Mouse (Mus musculus) intestine, embryonic 14.5 days (tissue): ENCODE data around the gene Gpr37l1. TPM values are rescaled to one million over a fixed set of nuclear protein-coding genes. Genes with fewer than 3 reads are reported as not detected.
A peak's percentile ranks its signal among the peaks of the same experiment; 100 is the strongest.
"Not testable (repeated sequence)": the region's sequence is repeated elsewhere in the genome, so short reads cannot be mapped to it uniquely, and the experiment has no call there.

Experiments
- ATAC-seq: fragments of 200-750 bp; cut with Nextera tagmentation; replicated peaks from 2 replicates; pipeline ENCODE4 v1.8.0; 2017; ENCODE audit warnings: low read depth, moderate number of reproducible peaks, moderate TSS enrichment, moderate library complexity; ENCODE audit not compliant: low FRiP score, low TSS enrichment
- DNase-seq: peaks from one replicate; pipeline ENCODE4 v3.0.0-alpha.2; 2018; ENCODE audit warnings: low spot score
- H3K27ac ChIP-seq: fragments of 300-500 bp; sonication (generic); 2 replicates; pipeline ENCODE4 v1.5.1; 2014; ENCODE audit warnings: low read depth, mild to moderate bottlenecking, control low read depth
- H3K27me3 ChIP-seq: fragments of 300-500 bp; sonication (generic); replicated peaks from 2 replicates; pipeline ENCODE4 v1.6.1; 2014; ENCODE audit warnings: low read length, control low read depth; ENCODE audit not compliant: control insufficient read depth, insufficient read depth
- H3K36me3 ChIP-seq: fragments of 300-500 bp; sonication (generic); 2 replicates; pipeline ENCODE4 v1.6.1; 2014; ENCODE audit warnings: low read length, control low read depth; ENCODE audit not compliant: control insufficient read depth, insufficient read depth
- H3K4me1 ChIP-seq: fragments of 300-500 bp; sonication (generic); replicated peaks from 2 replicates; pipeline ENCODE4 v1.6.1; 2014; ENCODE audit warnings: low read length, control low read depth, mixed read lengths; ENCODE audit not compliant: control insufficient read depth, insufficient read depth
- H3K4me2 ChIP-seq: fragments of 300-500 bp; sonication (generic); 2 replicates; pipeline ENCODE4 v1.6.1; 2014; ENCODE audit warnings: low read length
- H3K4me3 ChIP-seq: fragments of 300-500 bp; sonication (generic); 2 replicates; pipeline ENCODE4 v1.5.1; 2014; ENCODE audit warnings: low read depth, low read length, control low read depth, mixed read lengths
- H3K9ac ChIP-seq: fragments of 300-500 bp; sonication (generic); 2 replicates; pipeline ENCODE4 v1.6.1; 2014; ENCODE audit warnings: mild to moderate bottlenecking, low read length
- H3K9me3 ChIP-seq: fragments of 300-500 bp; sonication (generic); 2 replicates; pipeline ENCODE4 v1.6.1; 2016; ENCODE audit warnings: low read length, control low read depth; ENCODE audit not compliant: control insufficient read depth
- WGBS: fragments of 180-500 bp; shearing (Covaris S2); extraction: QIAGEN DNeasy Blood & Tissue Kit; methylation state at CpG from one replicate; pipeline ENCODE4 v1.1.7; 2014; 5-methylcytosine and 5-hydroxymethylcytosine counted together
- polyA plus RNA-seq: library from polyadenylated mRNA; unstranded; fragments of >200 nt; fragmentation: Nextera tagmentation; extraction: Ambion mirVana; gene quantifications from 2 replicates; pipeline ENCODE4 v1.2.1, GENCODE M21; 2014

The Gpr37l1 gene
- polyA plus RNA-seq, 1 experiment from 2014 or later = 0.35 TPM

DNA sequence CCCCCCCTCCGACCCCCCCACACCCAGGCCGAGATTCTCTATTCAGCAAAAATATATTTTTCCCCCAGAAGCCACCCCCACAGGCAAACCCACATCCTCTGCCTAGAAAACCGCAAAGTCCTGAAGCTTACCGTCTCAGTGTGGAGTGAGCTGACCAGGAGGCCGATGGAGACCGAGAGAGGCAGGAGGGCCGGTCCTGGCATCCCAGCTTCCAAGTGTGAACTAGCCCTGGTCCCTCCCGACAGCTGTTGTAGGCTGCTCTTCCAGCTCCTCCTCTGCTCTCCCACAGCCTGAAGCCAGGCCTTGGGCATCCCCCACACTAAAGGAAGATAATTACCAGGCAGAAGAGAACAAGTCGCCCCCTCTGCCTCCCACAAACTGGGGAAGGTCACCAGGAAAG is 38.5 kb downstream of the Gpr37l1 start:
- no peak overlapping the region for H3K9ac ChIP-seq
- peaks cover 18% of the 10 kb centered on the region for H3K4me1 ChIP-seq
- no peak overlapping the region for H3K27ac ChIP-seq
- H3K27me3 ChIP-seq = no peaks in the 10 kb centered on the region
- no peaks in the 10 kb centered on the region for H3K36me3 ChIP-seq
- WGBS = 30% methylated on average over 9 of the region's 9 CpGs
- DNase-seq = no peak
- ATAC-seq = no peak
- H3K9me3 ChIP-seq = no peaks in the 10 kb centered on the region
- no peak overlapping the region for H3K4me3 ChIP-seq
- no peak overlapping the region for H3K4me2 ChIP-seq

DNA sequence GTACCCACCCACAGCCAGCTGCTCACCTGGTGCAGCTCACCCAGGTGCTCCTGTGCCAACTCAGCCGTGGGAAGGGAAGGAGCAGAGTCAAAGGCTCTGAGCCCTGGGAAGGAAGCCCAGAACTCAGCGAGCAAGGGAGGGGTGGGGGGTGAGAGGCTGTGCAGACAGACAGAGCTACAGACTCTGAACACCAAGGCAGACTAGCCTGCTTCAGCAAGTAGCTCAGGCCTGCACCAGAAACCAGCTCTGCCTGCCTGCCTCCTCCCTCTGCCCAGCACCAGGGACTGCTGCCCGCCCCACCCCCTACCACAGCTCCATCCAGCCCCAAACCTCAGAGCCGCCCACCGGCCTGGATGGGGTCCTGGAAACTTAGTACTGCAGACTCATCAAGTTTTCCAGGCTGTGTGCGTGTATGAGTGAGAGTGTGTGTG is 39.5 kb downstream of the Gpr37l1 start:
- WGBS = 39% methylated on average over 5 of the region's 6 CpGs
- H3K27me3 ChIP-seq = no peaks in the 10 kb centered on the region
- H3K4me1 ChIP-seq = peaks cover 18% of the 10 kb centered on the region
- H3K4me2 ChIP-seq = no peak overlapping the region
- no peak overlapping the region for H3K9ac ChIP-seq
- H3K36me3 ChIP-seq = no peaks in the 10 kb centered on the region
- H3K9me3 ChIP-seq = no peaks in the 10 kb centered on the region
- no peak overlapping the region for H3K27ac ChIP-seq
- H3K4me3 ChIP-seq = no peak overlapping the region
- DNase-seq (no peak), ATAC-seq (0 out of 2 replicates have a peak, but pooled peaks have one; percentile 44)

DNA sequence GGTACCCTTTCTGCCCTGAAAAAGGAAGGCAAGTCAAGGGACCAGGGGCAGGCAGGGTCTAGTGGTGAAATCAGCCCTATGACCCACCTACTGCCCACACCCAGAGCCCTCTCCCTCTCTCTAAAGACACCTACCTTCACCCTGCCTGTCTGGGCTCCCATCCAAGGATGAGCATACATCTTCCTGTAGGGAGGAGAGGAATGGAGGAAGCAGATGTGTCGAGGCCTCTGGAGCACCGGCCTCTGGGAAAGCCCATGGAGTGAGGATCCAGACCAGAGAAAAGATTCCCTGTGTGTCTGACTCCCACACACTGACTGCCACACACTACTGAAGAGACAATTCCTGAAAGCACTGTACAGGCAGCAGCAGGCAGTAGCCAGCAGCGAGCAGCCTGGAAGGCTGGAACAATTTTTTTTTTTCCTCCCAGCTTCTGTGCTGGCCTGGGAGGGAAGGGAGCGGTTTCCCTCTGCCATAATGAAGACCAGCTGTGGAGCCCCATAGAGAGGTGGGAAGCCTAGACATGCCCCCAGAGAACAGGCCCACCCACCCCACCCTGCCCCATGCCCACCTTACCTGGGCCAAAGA is 40.9 kb downstream of the Gpr37l1 start:
- H3K27me3 ChIP-seq = no peaks in the 10 kb centered on the region
- peak overlapping the region; percentile 24; the same call in 1 of the 2 replicates for H3K27ac ChIP-seq

DNA sequence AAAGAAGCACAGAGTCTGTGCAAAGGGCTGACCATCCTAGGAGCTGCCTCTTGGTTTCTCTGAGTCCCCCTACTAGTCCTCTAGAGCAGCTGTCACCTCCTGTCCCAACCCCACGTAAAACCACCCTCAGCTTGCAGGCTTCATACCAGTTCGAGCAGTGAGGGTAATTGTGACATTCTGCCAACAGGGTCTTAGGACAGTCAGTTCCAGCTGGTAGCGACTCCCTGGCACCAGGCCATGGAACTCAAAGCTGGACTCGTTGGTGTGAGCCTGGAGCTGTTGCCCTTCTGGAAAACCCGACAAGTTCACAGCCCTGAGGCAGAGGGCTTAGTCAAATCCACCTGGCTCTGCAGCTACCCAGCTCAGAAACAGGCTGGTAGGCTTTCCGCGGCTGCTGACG is 41.5 kb downstream of the Gpr37l1 start:
- H3K9me3 ChIP-seq = no peaks in the 10 kb centered on the region
- DNase-seq (no peak), ATAC-seq (no peak)
- no peaks in the 10 kb centered on the region for H3K36me3 ChIP-seq
- 61% methylated on average over 8 of the region's 8 CpGs for WGBS
- no peaks in the 10 kb centered on the region for H3K27me3 ChIP-seq
- no peak overlapping the region for H3K9ac ChIP-seq
- H3K4me1 ChIP-seq = peaks cover 15% of the 10 kb centered on the region
- no peak overlapping the region for H3K4me3 ChIP-seq
- H3K27ac ChIP-seq = no peak overlapping the region
- H3K4me2 ChIP-seq = no peak overlapping the region

More for the DNA sequence above, 40.9 kb downstream of the Gpr37l1 start:
- H3K4me3 ChIP-seq = no peak overlapping the region
- WGBS = 26% methylated on average over 4 of the region's 4 CpGs
- no peak for ATAC-seq
- H3K4me2 ChIP-seq = no peak overlapping the region
- H3K9ac ChIP-seq = 0 out of 2 replicates have a peak overlapping the region, but pooled peaks have one; percentile 5
- no peak for DNase-seq
- H3K9me3 ChIP-seq = no peaks in the 10 kb centered on the region
- peaks cover 18% of the 10 kb centered on the region for H3K4me1 ChIP-seq
- no peaks in the 10 kb centered on the region for H3K36me3 ChIP-seq

DNA sequence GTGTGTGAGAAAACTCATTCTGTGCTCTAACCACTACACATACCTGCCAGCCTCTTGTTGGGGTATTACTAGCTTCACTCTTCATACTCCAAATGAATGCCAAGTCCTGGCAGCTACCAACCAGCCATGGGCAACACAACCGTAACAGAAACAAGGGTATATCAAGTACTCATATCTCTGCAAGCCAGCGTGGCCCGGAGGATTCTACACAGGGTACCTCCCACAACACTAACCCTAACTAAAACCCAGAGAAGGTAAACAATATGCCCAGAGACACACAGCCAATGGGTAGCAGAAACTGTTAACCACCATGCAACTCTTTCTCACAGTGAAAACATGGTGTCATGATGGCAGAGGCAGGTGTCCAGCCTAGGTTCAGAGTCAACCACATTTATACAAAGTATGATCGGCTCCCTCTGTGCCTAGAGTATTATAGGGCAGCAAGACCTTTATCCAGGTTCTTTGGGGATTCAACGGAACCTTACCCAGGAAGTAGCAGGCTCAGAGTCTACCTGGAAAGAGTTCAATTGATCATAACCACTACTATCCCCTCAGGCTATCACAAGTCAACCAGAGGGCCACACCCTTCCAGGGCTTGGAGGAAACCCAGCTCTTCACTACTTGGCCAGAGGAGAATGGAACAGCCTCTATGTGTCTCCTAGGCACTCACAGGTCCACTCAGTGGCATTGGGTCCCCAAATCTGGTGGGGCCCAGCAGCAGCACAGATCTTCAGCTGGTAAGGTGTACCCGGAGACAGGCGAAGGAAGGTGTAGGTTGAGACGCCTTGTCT is 42.7 kb downstream of the Gpr37l1 start:
- Histone ChIP-seq H3K4me3 (no peak overlapping the region), H3K27me3 (no peaks in the 10 kb centered on the region), H3K27ac (no peak overlapping the region), H3K4me2 (no peak overlapping the region), H3K9ac (no peak overlapping the region), H3K9me3 (no peaks in the 10 kb centered on the region), H3K4me1 (peaks cover 14% of the 10 kb centered on the region), H3K36me3 (no peaks in the 10 kb centered on the region)
- ATAC-seq (no peak), DNase-seq (no peak)
- WGBS = 95% methylated on average over 8 of the region's 8 CpGs

DNA sequence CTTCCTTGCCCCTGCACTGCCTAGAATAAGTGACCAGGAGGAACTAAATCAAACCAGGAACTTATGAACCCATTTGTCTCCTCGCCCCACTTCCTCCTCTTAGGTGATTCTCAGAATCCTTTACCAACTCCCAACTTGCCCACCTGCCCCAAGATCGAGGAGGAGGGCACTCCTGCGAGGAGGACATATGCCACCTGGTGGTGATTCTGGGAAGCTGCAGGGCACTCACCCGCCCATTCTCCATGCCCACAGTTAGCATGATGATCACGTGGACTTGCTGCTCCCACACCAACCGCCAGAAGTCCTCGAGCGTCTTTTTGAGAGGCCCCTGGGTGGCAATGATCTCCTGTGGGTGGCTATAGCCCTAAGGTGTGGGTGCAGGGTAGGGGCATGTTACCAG is 54.8 kb downstream of the Gpr37l1 start:
- Histone ChIP-seq H3K9ac (no peak overlapping the region), H3K27me3 (no peaks in the 10 kb centered on the region), H3K4me2 (no peak overlapping the region), H3K36me3 (no peaks in the 10 kb centered on the region), H3K27ac (no peak overlapping the region), H3K4me1 (no peaks in the 10 kb centered on the region), H3K9me3 (no peaks in the 10 kb centered on the region), H3K4me3 (no peak overlapping the region)
- 10% methylated on average over 8 of the region's 8 CpGs for WGBS
- ATAC-seq (no peak), DNase-seq (peak; percentile 77)

DNA sequence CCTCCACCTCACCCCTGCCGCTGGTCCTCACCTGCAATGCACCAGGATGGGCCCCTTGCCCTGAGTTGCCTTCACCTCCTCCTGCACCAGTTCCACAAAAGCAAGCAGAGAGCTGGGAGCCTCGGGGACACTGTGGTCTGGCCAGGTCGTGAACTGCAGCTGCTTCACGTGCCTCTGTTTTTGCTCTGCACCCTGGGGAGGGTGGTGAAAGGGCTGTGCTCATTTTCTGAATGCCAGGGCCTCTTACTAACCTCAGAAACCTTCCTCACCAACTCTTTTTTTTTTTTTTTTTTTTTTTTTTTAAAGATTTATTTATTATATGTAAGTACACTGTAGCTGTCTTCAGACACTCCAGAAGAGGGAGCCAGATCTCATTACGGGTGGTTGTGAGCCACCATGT is 56.2 kb downstream of the Gpr37l1 start:
- H3K36me3 ChIP-seq, H3K4me3 ChIP-seq, DNase-seq, ATAC-seq, H3K4me2 ChIP-seq, H3K27me3 ChIP-seq, H3K27ac ChIP-seq, H3K4me1 ChIP-seq, H3K9ac ChIP-seq, H3K9me3 ChIP-seq: not testable (repeated sequence)
- 65% methylated on average over 4 of the region's 5 CpGs for WGBS
